Mouse (Mus musculus) megakaryocyte, adult 5-6 weeks (primary cell): ENCODE measurements around the gene Tirap. TPM values are rescaled to one million over a fixed set of nuclear protein-coding genes. Genes with fewer than 3 reads are reported as not detected.
"Not testable (repeated sequence)": the region's sequence is repeated elsewhere in the genome, so short reads cannot be mapped to it uniquely, and the experiment has no call there.

Source experiments
- ATAC-seq: 2 replicates; pipeline ENCODE4 v1.8.0; 2016; ENCODE audit warnings: mild to moderate bottlenecking, inconsistent platforms; ENCODE audit not compliant: poor library complexity, severe bottlenecking
- total RNA-seq, 2 experiments: library from RNA; stranded (forward) in 1 of 2; stranded (reverse) in 1 of 2; fragments of 153-499, 151-499 nt in 1 of 2; fragments of 221-1000, 200-1000 nt in 1 of 2; gene quantifications; 2 replicates each; pipeline versions ENCODE4 v1.2.3 to v1.2.4; 2015 to 2017

The Tirap gene
- total RNA-seq, 2 experiments from 2014 or later, result 11.1 to 17.5 TPM

GRCm38 (mm10) chr9:35156002-35156710 lies 43.9 kb downstream of the Tirap start:
- ATAC-seq, result no peak

GRCm38 (mm10) chr9:35152923-35153322 lies 47.2 kb downstream of the Tirap start:
- ATAC-seq, result no peak

GRCm38 (mm10) chr9:35148822-35149221 lies 51.3 kb downstream of the Tirap start:
- not testable (repeated sequence) for ATAC-seq

- not testable (repeated sequence) for ATAC-seq
These were observed 52.8 kb downstream of the Tirap start for GRCm38 (mm10) chr9:35147261-35147660.

- ATAC-seq, result no peak
These were observed 54.3 kb downstream of the Tirap start for GRCm38 (mm10) chr9:35145829-35146228.

- ATAC-seq, result no peak
These were observed 55.0 kb downstream of the Tirap start for GRCm38 (mm10) chr9:35145118-35145517.

- ATAC-seq, result no peak
These were observed 57.9 kb downstream of the Tirap start for GRCm38 (mm10) chr9:35142221-35142620.

GRCm38 (mm10) chr9:35139231-35139744 lies 60.8 kb downstream of the Tirap start:
- no peak for ATAC-seq

DNA sequence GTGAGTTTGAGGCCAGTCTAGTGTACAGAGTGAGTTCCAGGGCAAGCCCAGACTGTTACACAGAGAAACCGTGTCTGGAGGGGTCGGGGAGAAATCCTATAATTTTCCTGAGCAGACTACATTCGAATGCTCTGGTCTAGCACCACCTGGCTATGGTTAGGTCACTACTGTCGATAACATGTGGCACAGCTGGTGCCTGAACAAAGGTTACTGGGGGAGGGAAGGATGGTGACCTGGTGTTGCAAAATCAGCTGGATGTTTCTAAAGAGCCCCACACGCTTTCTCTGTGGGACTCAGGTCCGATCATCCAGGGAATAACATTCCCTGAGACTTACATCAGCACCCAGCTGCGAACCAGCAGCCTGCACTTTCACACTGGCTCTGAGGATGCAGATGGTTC lies 62.1 kb downstream of the Tirap start:
- no peak for ATAC-seq

GRCm38 (mm10) chr9:35135575-35135974 lies 64.5 kb downstream of the Tirap start:
- ATAC-seq, result no peak

Other genes with a start within 250 kb of the Tirap start
- 53.1 and 53.4 TPM in 2 replicates for gene St3gal4, start 81.0 kb downstream of the Tirap start, total RNA-seq (2015)
- 49.6 and 57.4 TPM in 2 replicates for gene St3gal4, start 81.0 kb downstream of the Tirap start, total RNA-seq (2017)
- gene Dcps, start 24.2 kb downstream of the Tirap start, total RNA-seq (2015), result 32.2 and 41.6 TPM in 2 replicates
- gene Dcps, start 24.2 kb downstream of the Tirap start, total RNA-seq (2017), result 33.7 and 38.0 TPM in 2 replicates
- gene Srpr, start 116 bp downstream of the Tirap start, total RNA-seq (2015), result 54.9 and 56.3 TPM in 2 replicates
- gene Srpr, start 116 bp downstream of the Tirap start, total RNA-seq (2017), result 42.6 and 72.8 TPM in 2 replicates
- gene Foxred1, start 10.8 kb upstream of the Tirap start, total RNA-seq (2015), result 9.7 and 11.2 TPM in 2 replicates
- 26.9 and 28.5 TPM in 2 replicates for gene Foxred1, start 10.8 kb upstream of the Tirap start, total RNA-seq (2017)
- 39.7 and 43.0 TPM in 2 replicates for gene Fam118b, start 67.5 kb upstream of the Tirap start, total RNA-seq (2015)
- gene Fam118b, start 67.5 kb upstream of the Tirap start, total RNA-seq (2017), result 17.8 and 21.1 TPM in 2 replicates
- gene Rpusd4, start 67.6 kb upstream of the Tirap start, total RNA-seq (2015), result 13.0 and 16.8 TPM in 2 replicates
- gene Rpusd4, start 67.6 kb upstream of the Tirap start, total RNA-seq (2017), result 8.5 and 13.5 TPM in 2 replicates
- 0.65 and 1.8 TPM in 2 replicates for gene Cdon, start 220.8 kb upstream of the Tirap start, total RNA-seq (2015)
- 0.65 and 2.3 TPM in 2 replicates for gene Cdon, start 220.8 kb upstream of the Tirap start, total RNA-seq (2017)